Mouse (Mus musculus): ENCODE results near the gene Slc35b2.

- TF ChIP-seq POLR2A (IDR thresholded peaks at IDR 0.05; ENCODE audit: low read depth, low read length) (no peak), CHD1 (IDR thresholded peaks at IDR 0.05; ENCODE audit: low read depth, low read length) (no peak), BHLHE40 (IDR thresholded peaks at IDR 0.05; ENCODE audit: low read depth, low read length) (no peak), EP300 (IDR thresholded peaks at IDR 0.05; ENCODE audit: low read length) (no peak), CTCF (conservative IDR thresholded peaks at IDR 0.05 in 1 of 2, IDR thresholded peaks at IDR 0.05 in 1 of 2; ENCODE audit: low read depth in 2 of 2, low read length in 2 of 2) (no peak), IRF4 (IDR thresholded peaks at IDR 0.05; ENCODE audit: low read depth, low read length) (no peak), E2F4 (IDR thresholded peaks at IDR 0.05; ENCODE audit: insufficient replicate concordance, low read depth, low read length) (no peak)
Observed at GRCm38 (mm10) chr17:45553065-45553464, 10.6 kb upstream of the Slc35b2 start.

Data from CH12.LX (cell line).